Mouse (Mus musculus) kidney, adult 11 months (tissue): ENCODE measurements around the gene Gria2.

Experiments
- DNase-seq: peaks from one replicate; pipeline ENCODE4 v3.0.0; 2022

Gene Gria2

DNA sequence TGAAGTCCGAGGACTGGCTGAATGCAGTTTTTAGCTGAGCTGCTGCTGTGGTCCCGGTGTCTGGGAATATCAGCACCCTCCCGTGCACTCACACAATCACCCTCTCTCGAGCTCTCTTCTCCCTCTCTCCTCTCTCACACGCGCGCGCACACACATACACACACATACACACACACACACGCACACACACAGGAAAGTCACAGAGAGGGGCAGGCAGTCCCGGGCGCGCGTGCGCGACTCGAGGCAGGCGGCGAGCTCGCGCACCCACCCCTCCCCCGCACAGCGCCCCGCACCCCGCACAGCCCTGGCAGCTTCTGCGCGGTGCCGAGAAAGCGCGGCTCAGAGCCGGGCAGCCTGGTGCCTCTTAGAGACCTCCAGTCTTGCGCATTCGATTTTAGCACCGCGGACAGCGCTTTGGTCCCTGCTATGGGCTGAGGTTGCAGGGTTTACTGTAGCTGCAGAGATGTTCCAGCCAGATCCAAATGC lies at the start of gene Gria2:
Gene Gria2 (minus strand): TSS at position 240 of the 486 bp plus-strand sequence.
- peak; percentile 12 for DNase-seq

DNA sequence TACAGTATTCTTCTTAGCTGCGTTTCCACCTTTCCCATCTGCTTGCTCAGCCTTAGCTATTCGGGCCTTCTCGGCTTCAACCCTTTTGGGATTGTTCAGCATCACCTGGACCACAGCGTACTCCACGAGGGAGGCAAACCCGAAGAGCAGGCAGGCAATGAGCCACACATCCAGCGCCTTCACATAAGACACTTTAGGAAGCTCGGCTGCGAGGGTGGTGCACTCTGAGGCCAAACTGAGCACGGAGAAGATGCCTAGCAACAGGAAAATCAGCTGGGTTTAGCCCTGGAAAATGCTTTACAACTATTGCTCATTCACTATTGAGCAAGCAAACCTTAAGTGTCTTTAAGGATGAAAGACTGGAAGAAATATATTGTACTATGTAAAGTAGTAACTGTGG lies 48.3 kb upstream of the Gria2 start:
- DNase-seq, result no peak

DNA sequence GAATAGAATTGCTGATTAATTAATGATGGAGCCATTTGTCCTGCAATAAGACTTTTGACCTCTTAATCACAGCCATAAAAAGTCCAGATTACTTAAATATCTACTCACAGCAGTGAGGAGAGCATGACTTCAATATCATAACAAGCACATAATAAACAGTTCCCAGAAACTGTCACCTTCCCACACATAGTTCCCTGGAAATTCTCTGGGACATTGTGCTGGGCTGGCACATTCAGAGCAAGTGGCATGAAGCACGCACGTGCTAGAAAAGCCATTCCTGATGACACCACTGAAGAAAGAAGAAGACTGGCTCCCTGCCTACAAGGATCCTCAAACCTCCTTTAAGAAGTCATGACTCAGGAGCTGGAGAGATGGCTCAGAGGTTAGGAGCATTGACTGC lies 43.0 kb upstream of the Gria2 start:
- DNase-seq, result no peak

DNA sequence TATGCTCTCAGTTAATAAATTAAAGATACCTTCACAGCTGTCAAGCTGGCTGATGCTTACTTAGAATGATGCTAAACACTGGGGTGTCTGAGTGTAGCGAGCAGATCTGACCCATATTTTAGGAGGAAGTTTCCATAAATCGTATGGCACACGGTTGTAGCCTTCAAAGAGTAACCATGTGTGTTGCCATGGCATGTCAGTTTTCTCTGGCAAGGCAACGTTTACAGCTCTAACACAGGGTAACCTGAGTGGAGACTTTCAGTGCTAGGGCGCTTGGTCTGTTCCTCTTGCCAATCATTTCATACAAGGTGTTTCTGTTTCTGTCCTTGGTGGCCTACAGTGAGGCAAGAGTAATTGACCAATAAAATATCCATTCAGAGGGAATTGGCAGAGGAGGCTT lies 37.2 kb upstream of the Gria2 start:
- DNase-seq, result no peak

DNA sequence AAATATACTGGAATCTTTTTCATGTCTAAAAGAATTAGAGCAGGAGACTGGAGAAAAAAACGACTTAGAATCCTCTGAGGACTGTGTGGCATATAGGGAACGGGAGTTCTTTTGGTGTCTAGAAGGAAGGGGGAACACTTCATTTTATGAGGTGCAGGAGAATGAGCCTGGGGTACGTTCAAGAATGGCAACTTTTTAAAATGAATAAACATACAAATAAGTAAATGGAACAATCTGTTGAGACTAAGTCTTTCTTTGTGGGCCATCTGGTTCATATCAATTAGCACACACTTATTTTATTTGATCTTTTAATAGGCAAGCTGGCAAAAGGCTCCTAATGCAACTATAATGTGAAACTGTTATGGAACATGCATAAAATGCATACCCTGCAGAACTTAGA lies 34.9 kb upstream of the Gria2 start:
- no peak for DNase-seq

DNA sequence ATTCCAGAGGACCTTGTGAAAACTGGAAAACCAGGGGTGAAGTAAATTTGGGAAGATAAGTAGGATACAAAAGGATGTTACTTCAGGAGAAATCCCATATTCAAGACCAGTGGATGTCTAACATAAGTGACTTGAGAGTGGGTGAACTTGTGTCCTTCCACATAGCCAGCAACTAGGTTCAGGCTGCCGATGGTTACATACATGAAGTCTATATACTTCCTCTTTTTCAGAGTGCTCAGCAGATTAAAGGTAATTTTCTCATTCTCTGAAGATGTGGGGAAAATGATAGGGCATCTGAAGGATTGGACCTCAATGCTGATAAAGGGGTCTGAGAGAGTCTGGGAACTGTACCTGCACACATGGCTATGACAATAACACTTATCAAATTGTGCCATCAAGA lies 21.3 kb upstream of the Gria2 start:
- no peak for DNase-seq

DNA sequence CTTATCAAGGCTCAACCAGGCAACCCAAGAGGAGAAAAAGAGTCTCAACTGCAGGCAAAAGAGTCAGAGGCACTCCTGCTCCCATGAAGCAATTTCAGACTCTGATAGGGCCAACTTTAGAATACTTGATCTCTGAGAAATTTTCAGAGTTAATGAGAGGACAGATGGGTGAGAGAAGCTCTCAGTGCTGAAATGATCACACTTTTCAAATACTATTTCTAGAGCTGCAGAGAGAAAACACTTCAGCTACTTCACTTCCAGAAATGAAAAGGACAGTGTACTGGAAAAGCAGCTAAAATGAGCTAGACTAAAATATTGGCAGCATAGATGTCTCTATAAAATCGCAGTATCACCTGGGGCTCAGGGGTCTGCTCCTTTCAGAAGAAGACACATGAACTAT lies 16.0 kb upstream of the Gria2 start:
- no peak for DNase-seq

DNA sequence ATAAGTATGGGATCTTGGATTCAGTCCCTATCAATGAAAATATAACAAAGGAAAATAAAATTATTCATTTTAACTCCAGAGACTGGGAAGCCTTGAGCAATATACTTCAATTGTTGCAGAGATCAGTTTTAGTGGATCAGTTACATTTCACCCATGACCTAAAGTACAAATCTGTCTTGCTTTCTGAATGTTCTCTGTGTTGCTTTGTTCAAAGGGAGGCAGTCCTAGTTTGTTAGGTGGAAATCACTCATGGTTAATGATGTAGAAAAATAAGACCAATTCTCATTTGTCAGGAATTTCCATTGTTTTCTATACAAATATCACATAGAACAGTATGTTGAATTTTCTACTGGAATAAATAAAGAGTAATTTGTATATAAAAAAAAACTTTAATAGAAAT lies 11.1 kb upstream of the Gria2 start:
- no peak for DNase-seq

DNA sequence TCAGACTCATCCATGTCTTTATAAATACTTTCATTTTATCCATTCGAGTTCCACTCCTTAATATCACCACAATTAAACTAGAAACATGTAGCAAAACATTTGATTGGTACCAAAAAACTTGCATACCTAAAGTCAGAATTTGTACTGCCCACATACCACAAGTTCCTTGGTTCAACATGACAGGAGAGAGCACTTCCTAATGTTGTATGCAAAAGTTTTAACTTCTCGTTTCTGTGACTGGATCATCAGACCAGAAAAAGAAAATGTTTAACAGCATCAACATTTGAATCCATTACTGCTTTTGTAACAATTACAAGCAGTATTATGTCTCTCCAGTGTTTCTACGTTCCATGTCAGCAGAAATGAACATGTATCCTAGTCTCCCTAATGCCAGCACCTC lies 9.6 kb upstream of the Gria2 start:
- no peak for DNase-seq

DNA sequence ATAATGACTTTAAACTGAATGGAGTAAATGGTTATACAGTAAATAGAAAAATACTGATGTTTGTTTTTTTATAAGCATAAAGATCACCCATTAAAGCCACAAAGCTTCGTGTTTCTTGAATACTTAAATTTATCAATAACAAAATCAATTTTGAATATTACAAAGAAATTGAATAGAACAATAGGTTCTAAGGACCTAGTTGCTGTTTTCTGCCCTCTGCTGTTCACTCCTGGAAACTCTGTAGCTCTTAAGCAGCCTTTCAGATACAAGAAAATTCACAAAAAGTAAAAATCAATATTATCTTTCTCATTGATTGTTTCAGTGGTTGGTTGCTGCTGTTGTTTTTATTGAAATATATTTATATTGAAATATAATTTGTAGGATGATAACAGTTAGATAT lies 2.7 kb upstream of the Gria2 start:
- DNase-seq, result no peak

DNA sequence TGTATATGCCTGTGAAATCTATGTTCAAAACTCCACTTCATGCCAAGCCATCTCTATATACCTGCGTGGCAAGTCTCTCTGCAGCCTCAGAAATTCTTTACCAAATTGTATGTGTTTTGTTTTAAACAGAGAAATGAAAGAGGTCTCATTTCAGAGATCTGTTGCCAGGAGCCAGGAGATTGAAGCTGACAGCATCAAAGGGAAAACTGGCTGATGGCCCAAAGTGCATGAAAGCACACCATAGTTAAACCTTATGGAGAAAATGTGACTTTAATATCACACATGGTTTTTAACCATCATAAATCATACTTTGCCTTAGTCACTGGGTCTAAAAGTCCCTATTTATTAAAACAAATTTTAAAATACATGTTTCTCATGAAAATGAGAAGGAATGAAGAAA lies 1.2 kb upstream of the Gria2 start:
- no peak for DNase-seq

DNA sequence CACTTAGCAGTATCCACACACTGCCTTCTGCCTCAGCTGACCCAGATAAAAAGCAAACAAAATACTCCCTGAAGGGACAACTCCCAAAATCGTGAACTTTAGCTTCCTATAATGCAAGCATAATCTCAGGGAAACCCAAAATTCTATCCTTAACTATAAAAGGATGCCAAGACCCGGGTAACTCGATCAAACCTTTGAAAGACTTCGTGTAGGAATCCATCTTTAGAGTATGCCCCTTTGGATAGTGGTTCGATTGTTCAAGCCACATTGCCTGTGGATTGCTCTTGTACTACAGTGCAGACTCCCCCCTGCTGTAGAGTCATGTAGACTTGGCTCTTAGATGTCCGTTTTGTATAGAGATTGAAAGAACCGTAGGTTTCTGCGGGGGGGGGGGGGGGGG lies 576 bp upstream of the Gria2 start:
- DNase-seq, result no peak

DNA sequence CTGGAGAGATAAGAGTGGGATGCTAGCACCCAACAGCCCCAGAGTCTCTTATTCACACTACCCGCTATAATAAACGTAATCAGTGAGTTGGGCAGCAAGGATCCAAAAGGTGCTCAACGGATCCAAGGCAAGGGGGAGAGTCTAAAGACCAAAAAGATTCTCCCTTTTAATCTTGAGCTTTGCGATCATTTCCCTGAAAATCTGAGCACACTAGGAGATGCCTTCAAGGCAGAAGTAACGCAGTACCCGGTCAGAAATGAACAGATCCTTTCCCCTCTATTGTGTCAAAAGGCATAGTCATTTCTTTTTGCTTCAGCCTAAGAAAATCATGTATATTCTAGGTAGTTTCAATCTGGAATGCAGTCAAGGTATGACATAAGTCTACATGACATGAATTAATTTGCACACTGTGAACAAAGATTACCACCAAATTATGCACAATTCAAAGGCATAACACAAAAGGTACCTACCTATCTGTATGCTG lies 766 bp downstream of the Gria2 start:
- no peak for DNase-seq

DNA sequence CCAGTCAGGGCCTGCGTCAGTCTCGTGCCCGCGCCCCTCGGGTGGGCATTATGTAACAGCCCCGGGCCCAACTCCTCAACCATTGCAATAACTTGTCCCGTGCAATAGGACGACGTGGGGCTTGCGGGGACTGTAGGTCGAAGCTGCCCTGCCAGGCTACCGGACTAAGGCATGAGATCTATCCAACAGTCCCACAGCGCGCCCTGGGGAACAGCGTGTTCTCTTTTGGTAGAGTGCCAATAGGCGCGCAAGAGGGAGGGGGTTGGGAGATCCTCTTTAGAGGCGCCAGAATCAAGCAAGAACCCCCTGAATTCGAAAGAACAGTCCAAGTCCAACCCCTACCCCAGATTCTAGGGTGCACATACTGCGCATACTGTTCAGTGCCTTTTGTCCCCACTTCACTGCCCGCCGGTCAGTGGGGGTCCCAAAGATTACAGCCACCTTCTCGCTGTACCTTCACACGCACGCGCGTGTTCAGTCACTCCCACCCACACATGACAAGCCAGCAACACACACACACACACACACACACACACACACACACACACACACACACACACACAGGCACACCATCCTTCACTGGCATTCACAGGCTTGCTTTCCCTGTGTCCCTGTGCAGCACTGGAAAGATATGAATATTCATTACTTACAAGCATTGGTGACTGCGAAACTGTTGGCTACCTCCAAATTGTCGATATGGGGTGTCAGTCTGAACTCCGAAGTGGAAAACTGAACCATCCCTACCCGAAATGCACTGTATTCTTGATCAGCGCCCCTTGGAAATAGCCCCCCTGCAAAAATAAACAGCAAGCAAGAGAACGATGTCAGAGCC lies 1.4 kb downstream of the Gria2 start:
- DNase-seq, result no peak

DNA sequence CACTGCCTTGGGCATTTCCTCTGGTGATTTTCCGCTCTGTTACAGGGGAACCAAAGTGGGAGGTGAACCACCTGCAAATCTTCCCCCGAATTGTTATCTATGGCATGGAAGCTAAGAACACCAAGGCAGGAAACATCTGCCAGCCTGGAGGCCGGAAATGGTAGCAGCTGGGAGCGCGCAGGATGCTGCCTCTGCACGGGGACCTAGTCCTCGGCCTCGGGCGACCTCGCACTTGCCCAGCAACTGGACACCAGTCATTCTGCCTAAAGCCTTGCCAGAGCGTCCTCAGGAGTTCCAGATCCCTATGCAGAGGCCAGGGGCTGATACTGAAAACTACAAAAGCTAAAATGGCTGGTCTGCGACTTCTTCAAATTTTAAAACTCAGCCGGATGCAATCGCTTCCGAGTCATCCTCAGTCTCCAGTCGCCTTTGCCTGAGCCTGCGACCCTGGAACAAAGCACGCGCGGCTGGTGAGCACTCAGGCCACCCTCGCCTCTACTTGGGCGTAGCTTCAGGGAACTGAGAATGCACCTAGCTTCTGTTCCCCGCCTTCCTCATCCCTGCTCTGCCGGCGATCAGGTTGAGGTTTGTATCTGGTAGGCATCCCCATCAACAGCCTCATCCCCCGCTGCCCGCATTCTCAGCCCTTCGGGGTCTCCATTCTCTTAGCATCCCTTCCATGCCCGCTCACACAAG lies 2.2 kb downstream of the Gria2 start:
- peak; percentile 1 for DNase-seq

DNA sequence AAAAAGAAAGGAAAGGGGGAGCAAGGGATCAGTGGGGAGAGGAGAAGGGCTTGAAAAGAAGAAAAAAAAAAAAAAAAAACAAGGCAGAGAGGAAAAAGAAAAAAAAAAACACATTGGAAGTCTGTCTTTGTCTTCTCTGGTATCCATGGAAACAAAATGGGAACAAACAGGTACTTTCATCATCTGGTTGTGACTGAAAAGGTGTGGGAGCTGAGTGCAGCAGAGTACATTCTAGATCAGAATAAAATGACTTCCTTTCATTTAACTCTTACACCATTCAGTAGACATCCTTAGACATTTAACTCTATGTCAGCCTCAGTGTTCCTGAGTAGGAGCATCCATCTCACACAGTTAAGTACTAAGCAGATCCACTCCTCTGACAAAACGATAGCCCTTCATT lies 4.7 kb downstream of the Gria2 start:
- DNase-seq, result no peak

DNA sequence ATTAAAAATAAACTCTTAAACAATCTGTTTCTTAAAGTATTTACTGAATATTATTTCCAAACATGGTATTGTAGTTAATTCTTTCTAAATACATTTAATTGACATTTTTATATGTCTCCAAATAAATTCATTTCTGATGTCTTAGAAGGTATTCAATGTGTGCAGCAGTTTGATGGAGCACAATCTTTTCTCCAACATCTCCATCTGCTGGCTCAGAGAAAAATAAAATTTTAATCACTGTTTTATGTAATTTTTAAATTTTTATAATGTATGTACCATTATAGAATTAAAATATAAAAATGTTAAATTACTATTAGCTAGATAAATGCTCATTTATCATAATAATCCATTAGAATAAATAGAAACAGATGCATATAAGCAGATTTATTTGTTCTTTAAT lies 5.9 kb downstream of the Gria2 start:
- no peak for DNase-seq

DNA sequence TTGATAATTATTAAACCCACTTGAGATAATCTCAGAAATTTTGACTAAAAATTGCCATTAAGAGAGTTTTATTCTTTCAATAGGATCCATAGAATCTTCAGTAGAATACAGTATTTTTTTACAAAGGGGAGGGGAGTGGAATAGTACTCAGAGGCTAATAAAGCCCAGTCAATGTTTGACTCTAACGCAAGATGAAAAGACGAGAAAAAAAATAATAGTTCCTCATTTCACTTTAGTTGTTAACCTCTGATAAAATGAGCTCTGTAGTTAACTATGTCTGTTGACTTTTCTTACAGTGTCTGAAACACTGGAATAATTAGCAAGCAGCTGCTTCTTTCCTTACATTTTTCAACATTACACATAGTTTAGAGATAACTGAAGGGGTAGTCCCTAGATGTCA lies 7.4 kb downstream of the Gria2 start:
- DNase-seq, result no peak

DNA sequence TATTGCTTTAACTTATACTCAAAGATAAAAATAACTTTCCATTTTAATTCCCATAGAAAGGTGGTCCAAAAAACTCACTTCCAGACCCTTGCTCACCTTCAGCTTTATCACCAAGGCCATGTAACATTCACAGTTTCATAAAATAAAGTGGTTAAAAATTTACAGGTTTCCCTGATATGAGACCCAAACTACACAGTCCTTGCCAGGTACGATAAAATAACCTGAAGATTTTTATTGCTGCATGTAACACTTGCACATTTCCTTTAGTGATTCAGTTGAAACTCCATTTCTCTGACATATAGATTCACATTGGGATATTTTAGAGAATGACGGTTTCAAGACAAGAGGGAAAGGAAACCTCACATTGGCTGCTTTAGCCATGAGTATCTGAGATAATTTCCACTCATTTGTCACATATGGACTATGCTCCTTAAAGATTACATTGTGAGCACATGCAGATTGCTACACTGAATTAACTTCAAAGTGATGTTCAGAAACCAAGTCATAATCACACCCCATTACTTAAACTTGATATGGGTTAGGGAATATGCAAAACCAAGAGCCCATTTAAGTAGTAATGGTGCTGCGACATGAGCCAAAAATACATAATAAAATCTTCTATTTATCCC lies 15.4 kb downstream of the Gria2 start:
- DNase-seq, result no peak

DNA sequence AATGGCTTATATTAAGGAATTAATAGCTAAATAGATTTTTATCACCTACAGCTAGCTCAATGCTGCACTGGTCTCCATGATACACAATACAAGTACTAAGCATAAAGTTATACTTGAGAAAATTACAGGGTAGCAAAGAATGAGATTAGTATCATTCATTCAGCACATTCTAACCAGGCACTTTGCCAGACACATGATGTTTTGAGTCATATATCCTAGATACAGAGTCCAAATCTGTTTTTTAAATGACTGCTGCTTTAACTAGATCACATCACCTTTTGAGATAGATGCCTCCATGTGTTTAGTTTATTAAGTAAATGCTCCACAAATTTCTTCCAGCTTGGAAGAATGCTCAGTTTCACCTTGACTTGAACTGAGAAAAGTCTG lies 21.5 kb downstream of the Gria2 start:
- DNase-seq, result no peak

DNA sequence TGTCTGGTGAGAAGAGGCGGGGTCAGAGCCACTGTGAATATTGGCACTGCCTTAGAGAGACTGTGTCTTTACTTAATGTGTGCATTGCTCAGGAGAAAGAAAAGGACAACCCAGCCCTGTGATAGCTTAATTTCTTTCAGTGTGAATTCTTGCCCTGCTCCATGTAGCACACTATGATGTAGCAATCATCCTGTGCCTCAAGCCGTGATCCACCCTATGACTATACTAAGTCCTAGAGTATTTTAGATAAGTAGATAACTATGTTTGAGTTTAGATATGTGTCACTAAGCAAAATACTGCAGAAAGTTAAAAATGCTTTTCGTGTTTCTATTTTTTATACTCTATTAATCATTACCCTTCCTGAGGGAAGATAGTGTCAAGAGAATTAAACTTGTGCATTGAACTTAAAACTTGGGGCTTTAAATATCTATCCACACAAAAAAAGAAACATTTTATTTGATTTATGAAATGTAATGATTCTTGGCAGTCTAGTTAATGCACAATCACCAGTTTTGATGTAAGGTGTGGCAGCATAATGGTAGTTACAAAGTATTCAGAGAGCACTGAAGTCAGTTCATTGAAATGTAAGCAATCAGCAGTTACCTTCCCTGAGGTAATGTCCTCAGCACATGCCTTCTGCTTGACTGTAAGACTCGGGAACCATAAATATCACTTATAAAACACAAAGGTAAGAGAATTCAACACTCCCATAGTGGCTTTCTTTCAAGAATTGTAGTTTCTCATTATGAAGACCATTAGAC lies 22.1 kb downstream of the Gria2 start:
- no peak for DNase-seq

DNA sequence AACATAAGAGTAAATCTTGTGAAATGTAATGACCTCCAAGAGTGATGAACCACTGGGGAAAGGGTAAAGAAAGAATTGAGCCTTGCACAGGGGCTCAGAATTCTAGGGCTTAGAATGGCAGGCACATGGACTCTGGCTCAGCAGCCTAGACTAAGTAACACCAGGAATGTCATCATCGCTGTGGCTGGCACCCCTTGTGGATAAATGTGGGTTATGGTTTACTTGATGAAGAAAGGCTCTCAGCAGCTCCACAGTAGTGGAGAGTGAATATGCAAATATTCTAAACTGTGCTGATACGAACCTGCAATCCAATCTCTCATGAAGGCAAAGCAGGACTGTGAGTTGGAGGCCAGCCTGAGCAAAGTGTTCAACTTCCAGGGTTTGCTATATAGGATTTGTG lies 26.0 kb downstream of the Gria2 start:
- DNase-seq, result no peak

DNA sequence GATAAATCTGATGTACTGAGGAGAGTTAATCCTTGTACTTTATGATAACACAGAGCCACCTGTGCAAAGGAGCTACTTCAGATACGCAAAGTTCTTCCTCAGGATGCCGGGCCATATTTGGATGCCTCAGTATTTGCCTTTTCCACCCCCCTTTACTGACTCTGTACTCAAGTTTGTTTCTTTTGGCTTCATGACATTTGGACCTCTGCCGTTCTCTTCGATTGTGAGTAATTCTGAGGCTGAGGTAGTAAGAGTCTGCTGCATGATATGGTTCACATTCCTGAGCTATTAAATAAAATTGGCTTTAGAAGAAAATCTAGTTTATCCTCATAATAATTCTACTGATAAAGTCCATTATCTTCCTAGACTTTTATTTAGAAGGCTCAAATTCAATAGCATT lies 26.7 kb downstream of the Gria2 start:
- DNase-seq, result no peak
